Mouse (Mus musculus): ENCODE results near the gene Klhl23. TPM values are rescaled to one million over a fixed set of nuclear protein-coding genes. Genes with fewer than 3 reads are reported as not detected.

Klhl23 gene
- polyA plus RNA-seq, 1 experiment from 2014 or later, result 42.8 TPM

- Histone ChIP-seq H3K4me1 (peaks cover 27% of the 10 kb centered on the region), H3K4me3 (peak overlapping the region; percentile 100), H3K9ac (peak overlapping the region; percentile 100), H3K36me3 (peaks cover 30% of the 10 kb centered on the region), H3K9me3 (no peaks in the 10 kb centered on the region), H3K27me3 (replicated peaks) (no peaks in the 10 kb centered on the region), H3K27ac (replicated peaks) (peak overlapping the region; percentile 92), H3K4me2 (peak overlapping the region; percentile 80)
- WGBS, result 1% methylated on average over 13 of the region's 13 CpGs
- ATAC-seq (ENCODE audit: extremely low read depth, insufficient number of reproducible peaks, low FRiP score, low TSS enrichment), result no peak
These were observed 40.4 kb downstream of the Klhl23 start for GRCm38 (mm10) chr2:69862117-69862657.

GRCm38 (mm10) chr2:69883990-69884391 is 62.2 kb downstream of the Klhl23 start:
- Histone ChIP-seq H3K9me3 (no peaks in the 10 kb centered on the region), H3K4me3 (peak overlapping the region; percentile 80; the same call in 1 of the 2 replicates), H3K36me3 (peaks cover 19% of the 10 kb centered on the region), H3K4me1 (peaks cover 16% of the 10 kb centered on the region), H3K4me2 (peak overlapping the region; percentile 91), H3K9ac (no peak overlapping the region), H3K27me3 (replicated peaks) (no peaks in the 10 kb centered on the region), H3K27ac (replicated peaks) (no peak overlapping the region)
- no peak for ATAC-seq (ENCODE audit: extremely low read depth, insufficient number of reproducible peaks, low FRiP score, low TSS enrichment)
- WGBS, result 64% methylated on average over 2 of the region's 2 CpGs

- WGBS, result 47% methylated on average over 6 of the region's 6 CpGs
- ATAC-seq (ENCODE audit: extremely low read depth, insufficient number of reproducible peaks, low FRiP score, low TSS enrichment), result no peak
- Histone ChIP-seq H3K9ac (peak overlapping the region; percentile 96), H3K27ac (replicated peaks) (peak overlapping the region; percentile 71; the same call in 1 of the 2 replicates), H3K27me3 (replicated peaks) (no peaks in the 10 kb centered on the region), H3K4me2 (peak overlapping the region; percentile 91), H3K36me3 (peaks cover 14% of the 10 kb centered on the region), H3K9me3 (no peaks in the 10 kb centered on the region), H3K4me3 (peak overlapping the region; percentile 80), H3K4me1 (peaks cover 16% of the 10 kb centered on the region)
These were observed 62.8 kb downstream of the Klhl23 start for GRCm38 (mm10) chr2:69884581-69884980.

- Histone ChIP-seq H3K27me3 (replicated peaks) (no peaks in the 10 kb centered on the region), H3K4me1 (peaks cover 16% of the 10 kb centered on the region), H3K36me3 (0 out of 2 replicates have a peak, but pooled peaks cover 10% of the 10 kb centered on the region), H3K4me2 (peak overlapping the region; percentile 91), H3K9me3 (no peaks in the 10 kb centered on the region), H3K4me3 (peak overlapping the region; percentile 80), H3K27ac (replicated peaks) (peak overlapping the region; percentile 71), H3K9ac (peak overlapping the region; percentile 96)
- WGBS, result 3% methylated on average over 12 of the region's 12 CpGs
- no peak for ATAC-seq (ENCODE audit: extremely low read depth, insufficient number of reproducible peaks, low FRiP score, low TSS enrichment)
These were observed 63.3 kb downstream of the Klhl23 start for GRCm38 (mm10) chr2:69885050-69885449.

GRCm38 (mm10) chr2:69885451-69886305 is 63.9 kb downstream of the Klhl23 start, which contains the start of gene Mettl5:
Gene Mettl5, minus strand, starts transcription at chr2:69885615.
- no peaks in the 10 kb centered on the region for H3K9me3 ChIP-seq
- peaks cover 16% of the 10 kb centered on the region for H3K4me1 ChIP-seq
- H3K36me3 ChIP-seq, result 0 out of 2 replicates have a peak, but pooled peaks cover 10% of the 10 kb centered on the region
- H3K27me3 ChIP-seq (replicated peaks), result no peaks in the 10 kb centered on the region
- H3K4me3 ChIP-seq, result peak within 1 kb of the TSS; percentile 80
- WGBS, result 2% methylated on average over 45 of the region's 45 CpGs
- peak within 1 kb of the TSS; percentile 91 for H3K4me2 ChIP-seq
- peak; percentile 93 for ATAC-seq (ENCODE audit: extremely low read depth, insufficient number of reproducible peaks, low FRiP score, low TSS enrichment)
- peak within 1 kb of the TSS; percentile 96 for H3K9ac ChIP-seq
- peak within 1 kb of the TSS; percentile 71 for H3K27ac ChIP-seq (replicated peaks)

Other genes with a start within 250 kb of the Klhl23 start
- gene Lrp2, start 235.9 kb upstream of the Klhl23 start, polyA plus RNA-seq (2015; fragmentation: Nextera tagmentation; extraction: Ambion mirVana), result 0.45 and 0.57 TPM in 2 replicates
- 9.6 and 13.3 TPM in 2 replicates for gene Bbs5, start 174.8 kb upstream of the Klhl23 start, polyA plus RNA-seq (2015; fragmentation: Nextera tagmentation; extraction: Ambion mirVana)
- gene Klhl41, start 151.8 kb upstream of the Klhl23 start, polyA plus RNA-seq (2015; fragmentation: Nextera tagmentation; extraction: Ambion mirVana), result 14.2 and 17.4 TPM in 2 replicates
- gene Fastkd1, start 108.4 kb upstream of the Klhl23 start, polyA plus RNA-seq (2015; fragmentation: Nextera tagmentation; extraction: Ambion mirVana), result 16.6 and 17.1 TPM in 2 replicates
- gene Ppig, start 99.4 kb upstream of the Klhl23 start, polyA plus RNA-seq (2015; fragmentation: Nextera tagmentation; extraction: Ambion mirVana), result 85.1 and 93.0 TPM in 2 replicates
- gene Ccdc173, start 32.4 kb upstream of the Klhl23 start, polyA plus RNA-seq (2015; fragmentation: Nextera tagmentation; extraction: Ambion mirVana), result 1.0 and 1.4 TPM in 2 replicates
- 14.4 and 16.7 TPM in 2 replicates for gene Phospho2, start 32.3 kb upstream of the Klhl23 start, polyA plus RNA-seq (2015; fragmentation: Nextera tagmentation; extraction: Ambion mirVana)
- 193 and 222 TPM in 2 replicates for gene Ssb, start 39.6 kb downstream of the Klhl23 start, polyA plus RNA-seq (2015; fragmentation: Nextera tagmentation; extraction: Ambion mirVana)
- 32.6 and 37.3 TPM in 2 replicates for gene Mettl5, start 63.7 kb downstream of the Klhl23 start, polyA plus RNA-seq (2015; fragmentation: Nextera tagmentation; extraction: Ambion mirVana)
- 10.0 and 11.3 TPM in 2 replicates for gene Ubr3, start 75.3 kb downstream of the Klhl23 start, polyA plus RNA-seq (2015; fragmentation: Nextera tagmentation; extraction: Ambion mirVana)
- 0.20 and 0.22 TPM in 2 replicates for gene Myo3b, start 217.2 kb downstream of the Klhl23 start, polyA plus RNA-seq (2015; fragmentation: Nextera tagmentation; extraction: Ambion mirVana)

Data from heart, embryonic 13.5 days (tissue).